Mouse (Mus musculus) CH12.LX (cell line): ENCODE results near the gene Tmem198. TPM values are rescaled to one million over a fixed set of nuclear protein-coding genes. Genes with fewer than 3 reads are reported as not detected.

Source experiments
- DNase-seq: peaks from one replicate; pipeline ENCODE4 v3.0.0-alpha.2; 2013; ENCODE audit errors: extremely low read depth
- H3K27ac ChIP-seq: 2 replicates; pipeline ENCODE4 v1.5.1; 2012; ENCODE audit warnings: low read depth, mild to moderate bottlenecking, control low read depth, moderate library complexity; ENCODE audit not compliant: insufficient read depth
- H3K27me3 ChIP-seq: replicated peaks from 2 replicates; pipeline ENCODE3; 2012; ENCODE audit warnings: inconsistent platforms
- H3K36me3 ChIP-seq, 2 experiments: replicated peaks in 1 of 2; 2 replicates each; pipeline versions ENCODE3 to v1.6.1; 2012; ENCODE audit warnings: inconsistent platforms in 1 of 2, low read length in 1 of 2, mild to moderate bottlenecking in 1 of 2, mixed read lengths in 1 of 2, moderate library complexity in 1 of 2; ENCODE audit not compliant: control insufficient read depth in 1 of 2, insufficient read depth in 1 of 2
- H3K4me1 ChIP-seq, 2 experiments: 2 replicates each; pipeline ENCODE4 v1.6.1; 2012; ENCODE audit warnings: inconsistent platforms in 1 of 2, moderate library complexity in 1 of 2; ENCODE audit not compliant: insufficient read depth in 2 of 2, control insufficient read depth in 1 of 2
- H3K4me2 ChIP-seq: 2 replicates; pipeline ENCODE4 v1.6.1; 2012; ENCODE audit warnings: low read depth, mild to moderate bottlenecking, control low read depth; ENCODE audit not compliant: poor library complexity, insufficient read depth, severe bottlenecking
- H3K4me3 ChIP-seq, 3 experiments: fragments of 150-350 bp in 1 of 3; sonication (generic) in 1 of 3; replicated peaks in 1 of 3; 2 replicates each; pipeline versions ENCODE3 to v1.5.1; 2011 to 2012; ENCODE audit warnings: low read depth in 2 of 3, low read length in 2 of 3, mild to moderate bottlenecking in 2 of 3, moderate library complexity in 2 of 3, control low read depth in 1 of 3, improper control_type of control experiment in 1 of 3, inconsistent platforms in 1 of 3, mixed read lengths in 1 of 3; ENCODE audit not compliant: poor library complexity in 1 of 3
- H3K79me2 ChIP-seq: replicated peaks from 2 replicates; pipeline ENCODE4 v1.6.1; 2012; ENCODE audit warnings: mild to moderate bottlenecking, moderate library complexity; ENCODE audit not compliant: control insufficient read depth, poor library complexity, insufficient read depth, severe bottlenecking; ENCODE audit errors: extremely low read depth
- H3K9ac ChIP-seq: 2 replicates; pipeline ENCODE4 v1.6.1; 2012; ENCODE audit warnings: low read depth, mild to moderate bottlenecking, control low read depth, moderate library complexity; ENCODE audit not compliant: insufficient read depth
- H3K9me3 ChIP-seq: replicated peaks from 2 replicates; pipeline ENCODE3; 2012; ENCODE audit warnings: low read length, inconsistent platforms, mixed read lengths
- CTCF ChIP-seq, 2 experiments: IDR thresholded peaks in 1 of 2; conservative IDR thresholded peaks in 1 of 2; 2 replicates each; pipeline ENCODE4 v1.5.1; 2011 to 2012; ENCODE audit warnings: low read depth in 2 of 2, low read length in 2 of 2, improper control_type of control experiment in 1 of 2, inconsistent platforms in 1 of 2, mild to moderate bottlenecking in 1 of 2, moderate library complexity in 1 of 2
- E2F4 ChIP-seq: IDR thresholded peaks from 2 replicates; pipeline ENCODE4 v1.6.1; 2011; ENCODE audit warnings: low read depth, low read length, improper control_type of control experiment; ENCODE audit not compliant: insufficient replicate concordance
- ELF1 ChIP-seq: IDR thresholded peaks from 2 replicates; pipeline ENCODE4 v1.6.1; 2014; ENCODE audit warnings: low read depth, mild to moderate bottlenecking, inconsistent platforms, low read length, improper control_type of control experiment
- EP300 ChIP-seq: IDR thresholded peaks from 2 replicates; pipeline ENCODE4 v1.6.1; 2011; ENCODE audit warnings: low read length, improper control_type of control experiment
- ETS1 ChIP-seq: conservative IDR thresholded peaks from 2 replicates; pipeline ENCODE4 v1.6.1; 2012; ENCODE audit warnings: low read depth, mild to moderate bottlenecking, inconsistent platforms, low read length, improper control_type of control experiment, moderate library complexity
- HCFC1 ChIP-seq: IDR thresholded peaks from 2 replicates; pipeline ENCODE4 v1.6.1; 2012; ENCODE audit warnings: low read depth, mild to moderate bottlenecking, inconsistent platforms, low read length, improper control_type of control experiment
- IRF4 ChIP-seq: IDR thresholded peaks from 2 replicates; pipeline ENCODE4 v1.6.1; 2014; ENCODE audit warnings: low read depth, mild to moderate bottlenecking, inconsistent platforms, low read length, improper control_type of control experiment
- JUND ChIP-seq: conservative IDR thresholded peaks from 2 replicates; pipeline ENCODE4 v1.6.1; 2011; ENCODE audit warnings: low read depth, low read length, improper control_type of control experiment
- KAT2A ChIP-seq: IDR thresholded peaks from 2 replicates; pipeline ENCODE4 v1.6.1; 2012; ENCODE audit warnings: low read length, improper control_type of control experiment, inconsistent platforms; ENCODE audit not compliant: insufficient replicate concordance
- MAX ChIP-seq: IDR thresholded peaks from 2 replicates; pipeline ENCODE4 v1.6.1; 2011; ENCODE audit warnings: low read length, improper control_type of control experiment
- MXI1 ChIP-seq: IDR thresholded peaks from 2 replicates; pipeline ENCODE4 v1.6.1; 2011; ENCODE audit warnings: mild to moderate bottlenecking, low read depth, low read length, improper control_type of control experiment
- NRF1 ChIP-seq: IDR thresholded peaks from 2 replicates; pipeline ENCODE4 v1.6.1; 2014; ENCODE audit warnings: low read depth, mild to moderate bottlenecking, inconsistent platforms, low read length, improper control_type of control experiment, moderate library complexity
- POLR2A ChIP-seq: IDR thresholded peaks from 2 replicates; pipeline ENCODE4 v1.6.1; 2011; ENCODE audit warnings: low read depth, mild to moderate bottlenecking, improper control_type of control experiment, low read length
- POLR2AphosphoS2 ChIP-seq: IDR thresholded peaks from 2 replicates; pipeline ENCODE4 v1.6.1; 2011; ENCODE audit warnings: low read depth, low read length, improper control_type of control experiment
- RAD21 ChIP-seq: IDR thresholded peaks from 2 replicates; pipeline ENCODE4 v1.6.1; 2011; ENCODE audit warnings: low read depth, mild to moderate bottlenecking, low read length, improper control_type of control experiment, moderate library complexity
- RCOR1 ChIP-seq: conservative IDR thresholded peaks from 2 replicates; pipeline ENCODE4 v1.6.1; 2012; ENCODE audit warnings: low read depth, mild to moderate bottlenecking, inconsistent platforms, low read length, improper control_type of control experiment
- SMC3 ChIP-seq: IDR thresholded peaks from 2 replicates; pipeline ENCODE4 v1.6.1; 2011; ENCODE audit warnings: low read depth, low read length, improper control_type of control experiment
- USF1 ChIP-seq: IDR thresholded peaks from 2 replicates; pipeline ENCODE4 v1.6.1; 2014; ENCODE audit warnings: low read depth, mild to moderate bottlenecking, inconsistent platforms, low read length, improper control_type of control experiment
- USF2 ChIP-seq: conservative IDR thresholded peaks from 2 replicates; pipeline ENCODE4 v1.6.1; 2011; ENCODE audit warnings: low read depth, low read length, improper control_type of control experiment
- ZC3H11A ChIP-seq: IDR thresholded peaks from 2 replicates; pipeline ENCODE4 v1.6.1; 2012; ENCODE audit warnings: low read depth, mild to moderate bottlenecking, inconsistent platforms, low read length, improper control_type of control experiment
- ZKSCAN1 ChIP-seq: IDR thresholded peaks from 2 replicates; pipeline ENCODE4 v1.6.1; 2012; ENCODE audit warnings: low read depth, inconsistent platforms, low read length, improper control_type of control experiment, borderline replicate concordance
- ZMIZ1 ChIP-seq: IDR thresholded peaks from 2 replicates; pipeline ENCODE4 v1.6.1; 2012; ENCODE audit warnings: low read depth, mild to moderate bottlenecking, inconsistent platforms, low read length, improper control_type of control experiment
- ZNF384 ChIP-seq: IDR thresholded peaks from 2 replicates; pipeline ENCODE4 v1.6.1; 2012; ENCODE audit warnings: low read depth, low read length, improper control_type of control experiment, inconsistent platforms
- dilution Hi-C: fragments of 300-500 bp; cut with MboI; formaldehyde crosslinking; loops from 2 replicates; pipeline ENCODE4 v1.14.3; 2020; ENCODE audit warnings: low sequenced_read_pairs; ENCODE audit not compliant: extremely low pct_unique_long_range_greater_than_20kb, extremely low pct_ligation_motif_present
- in situ Hi-C: fragments of 300-500 bp; cut with MboI; formaldehyde crosslinking; loops from 3 replicates; pipeline ENCODE4 v1.14.3; 2019; ENCODE audit warnings: low sequenced_read_pairs, low pct_ligation_motif_present, low pct_unique_long_range_greater_than_20kb, mixed read lengths
- polyA plus RNA-seq: library from polyadenylated mRNA; unstranded; fragments of >175 nt; gene quantifications from 2 replicates; pipeline ENCODE4 v1.2.1, GENCODE M21; 2012; ENCODE audit warnings: low read depth; ENCODE audit not compliant: insufficient read length
- total RNA-seq, 2 experiments: library from RNA; depleted of rRNA; stranded (reverse); fragments of 300-350 nt in 1 of 2; fragments of >200 nt in 1 of 2; gene quantifications; 2 replicates each; pipeline ENCODE4 v1.2.3; 2012 to 2014

Gene Tmem198
- total and polyA plus RNA-seq, 3 experiments, result 0.51 to 1.1 (median 0.80) TPM

- Histone ChIP-seq H3K9ac (no peak overlapping the region), H3K9me3 (no peaks in the 10 kb centered on the region), H3K27me3 (no peaks in the 10 kb centered on the region), H3K4me3 (no peak overlapping the region), H3K79me2 (peaks cover 9% of the 10 kb centered on the region), H3K36me3 (peaks cover 34 to 62% of the 10 kb centered on the region in 2 experiments), H3K4me1 (peaks cover 3 to 18% of the 10 kb centered on the region in 2 experiments), H3K27ac (no peak overlapping the region), H3K4me2 (no peak overlapping the region)
- DNase-seq, result no peak
- TF ChIP-seq NRF1 (no peak), KAT2A (no peak), USF2 (no peak), JUND (no peak), MXI1 (no peak), RAD21 (no peak), E2F4 (no peak), ZC3H11A (no peak), POLR2A (no peak), ZKSCAN1 (no peak), ZMIZ1 (no peak), RCOR1 (no peak), POLR2AphosphoS2 (no peak), CTCF (conservative IDR thresholded peaks at IDR 0.05 in 1 of 2, IDR thresholded peaks at IDR 0.05 in 1 of 2; ENCODE audit: low read depth in 2 of 2, low read length in 2 of 2) (no peak), MAX (no peak), ELF1 (no peak)
- in situ Hi-C loops, result no loop called here
- dilution Hi-C loops, result no loop called here
Observed at GRCm38 (mm10) chr1:75438782-75439181, 40.5 kb upstream of the Tmem198 start.

GRCm38 (mm10) chr1:75440661-75441060, 38.7 kb upstream of the Tmem198 start:
- Histone ChIP-seq H3K27me3 (no peaks in the 10 kb centered on the region), H3K36me3 (peaks cover 34 to 66% of the 10 kb centered on the region in 2 experiments), H3K9me3 (no peaks in the 10 kb centered on the region), H3K79me2 (peaks cover 9% of the 10 kb centered on the region), H3K4me2 (no peak overlapping the region), H3K4me1 (peaks cover 3 to 13% of the 10 kb centered on the region in 2 experiments), H3K9ac (no peak overlapping the region), H3K27ac (no peak overlapping the region), H3K4me3 (no peak overlapping the region)
- in situ Hi-C loops, result no loop called here
- dilution Hi-C loops, result no loop called here
- TF ChIP-seq ZNF384 (no peak), ETS1 (no peak), HCFC1 (no peak), IRF4 (no peak), EP300 (no peak), SMC3 (no peak), USF1 (no peak)
- DNase-seq, result no peak
